Mouse (Mus musculus): Measurements from ENCODE around the gene Maco1.

DNA sequence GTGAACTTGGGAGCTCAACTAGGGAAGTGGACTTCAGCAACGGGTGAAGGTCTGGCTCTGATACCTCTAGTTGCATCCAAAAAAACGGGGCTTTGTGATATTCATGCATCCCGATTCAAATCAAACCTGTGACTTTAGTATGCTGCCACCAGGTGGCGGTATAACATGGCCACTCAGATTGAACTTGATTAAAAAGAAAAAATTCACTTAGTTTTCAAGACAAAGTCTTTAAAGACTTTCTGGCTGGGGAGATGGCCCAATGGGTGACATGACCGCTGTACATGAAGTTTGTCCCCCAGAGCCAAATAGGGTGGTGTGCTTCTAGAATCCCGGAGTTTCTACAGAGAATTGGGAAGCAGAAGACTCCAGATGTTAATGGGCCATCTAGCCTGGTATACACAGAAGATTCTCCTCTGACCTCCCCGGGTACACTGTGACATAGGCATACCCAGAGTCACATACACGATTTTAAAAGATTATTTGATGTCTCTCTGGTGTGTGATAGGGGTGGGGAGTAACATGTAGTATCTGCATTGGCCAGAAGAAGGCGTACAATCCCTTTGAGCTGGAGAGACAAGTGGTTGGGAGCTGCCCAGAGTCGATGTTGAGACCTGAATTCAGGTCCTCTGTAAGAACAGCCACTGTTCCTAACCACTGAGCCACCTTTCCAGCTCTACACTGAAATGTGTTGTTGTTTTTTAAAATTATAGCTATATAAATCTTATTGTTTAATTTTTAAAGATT, 59.8 kb downstream of the Maco1 start:
- TF ChIP-seq CTCF (IDR thresholded peaks at IDR 0.05; ENCODE audit: low read depth) (peak; percentile 72), EP300 (IDR thresholded peaks at IDR 0.05; ENCODE audit: low read depth) (no peak)

Data from heart, postnatal 0 days (tissue).